Mouse (Mus musculus) heart, adult 2 months (tissue): ENCODE measurements around the gene Zmiz2.

ENCODE experiments used
- CTCF ChIP-seq: fragments of 200-600 bp; IDR thresholded peaks from 2 replicates; pipeline ENCODE4 v1.8.1; 2022; ENCODE audit warnings: antibody characterized with exemption, mild to moderate bottlenecking, moderate library complexity
- POLR2A ChIP-seq: fragments of 200-500 bp; IDR thresholded peaks from 2 replicates; pipeline ENCODE4 v1.6.1; 2011; ENCODE audit warnings: mild to moderate bottlenecking, low read depth, low read length, control low read depth; ENCODE audit not compliant: insufficient read depth

DNA sequence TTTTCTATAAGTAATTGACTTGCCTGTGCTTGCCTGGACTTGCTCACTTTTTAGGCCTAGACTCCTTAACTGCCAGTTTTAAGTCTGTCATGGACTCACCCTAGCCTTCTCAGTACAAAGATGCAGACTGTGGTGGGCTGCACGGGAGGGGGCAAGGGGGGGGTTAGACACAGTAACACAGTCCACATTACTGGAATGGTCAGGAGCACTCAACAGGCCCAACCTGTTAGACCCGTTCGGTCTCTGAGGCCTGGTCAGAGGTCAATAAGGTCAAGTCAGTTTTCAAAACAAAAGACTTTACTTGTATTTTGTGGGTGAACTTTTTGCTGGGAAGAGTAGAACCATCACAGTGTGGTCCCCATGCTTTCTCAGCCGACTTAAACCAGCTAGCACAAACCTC, 21.7 kb upstream of the Zmiz2 start:
- TF ChIP-seq CTCF: no peak
- no peak for TF ChIP-seq POLR2A
